In genomic region chr11:94420325-94420724, GRCm38 (mm10) we compare ENCODE assay signal across 10 mouse cellular contexts. TPM values are rescaled to one million over a fixed set of nuclear protein-coding genes. Genes with fewer than 3 reads are reported as not detected.
DNase-seq lines count a peak whose midpoint lies in the region; ATAC-seq lines count a peak whose summit lies in the region.
"Had no signal": no experiment of that assay in that cellular context is flagged by ENCODE, and none has a peak within 500 bp of the region (broad histone marks: within the 10 kb centered on the region; RNA-seq: fewer than 3 reads in every experiment).

No protein-coding gene starts in this region.

- H3K4me3 ChIP-seq in forebrain, embryonic 15.5 days, result no peak overlapping the region
- no peak overlapping the region for H3K4me3 ChIP-seq in forebrain, embryonic 11.5 days (ENCODE audit: low read depth, low read length)
- H3K4me3 ChIP-seq: embryonic facial prominence, embryonic 15.5 days; limb, embryonic 12.5 days had no signal

- peaks cover 21% of the 10 kb centered on the region for H3K4me1 ChIP-seq in forebrain, embryonic 15.5 days
- no peaks in the 10 kb centered on the region; the same call in 1 of the 2 replicates for H3K4me1 ChIP-seq in forebrain, embryonic 11.5 days (replicated peaks; ENCODE audit: control insufficient read depth, insufficient read depth, low read length)

- intact Hi-C loops in left cerebral cortex, postnatal 14 days (cut with DNase I), result loop anchor here (1.0 to 5.0 kb wide), 3 partner anchors 52 to 127 kb away; partner anchors contain the start of genes Cacna1g, Rsad1 and Spata20
- intact Hi-C loops in left cerebral cortex, postnatal 10 days (cut with DNase I), result loop anchor here (5.0 to 10.0 kb wide), 3 partner anchors 52 to 124 kb away; partner anchors contain the start of genes Cacna1g, Rsad1 and Spata20
- intact Hi-C loops in left cerebral cortex, postnatal 36 days (cut with DNase I), result loop anchor here (1.0 to 5.0 kb wide), 3 partner anchors 52 to 127 kb away; partner anchors contain the start of genes Cacna1g, Rsad1 and Spata20

- 27% methylated on average over 7 of the region's 7 CpGs for whole genome bisulfite sequencing in forebrain, embryonic 15.5 days
- 42% methylated on average over 7 of the region's 7 CpGs for WGBS in forebrain, embryonic 11.5 days

- no peak for ATAC-seq in forebrain, embryonic 15.5 days (replicated peaks)
- ATAC-seq in forebrain, embryonic 11.5 days (replicated peaks; ENCODE audit: low FRiP score), result no peak

- DNase-seq in forebrain, embryonic 11.5 days (ENCODE audit: low spot score), result no peak
- peak; percentile 58 to 61 for DNase-seq in left cerebral cortex, postnatal 14 days (ENCODE audit: low spot score in 2 of 2)
- DNase-seq in left cerebral cortex, postnatal 10 days (ENCODE audit: extremely low spot score in 1 of 2, low spot score in 2 of 2), result no peak
- DNase-seq in adrenal gland, postnatal 36 days, result peak; percentile 44 to 62
- DNase-seq in kidney, postnatal 14 days, result peak; percentile 69
- no peak for DNase-seq in spleen, postnatal 10 days (ENCODE audit: low spot score in 2 of 2)
- DNase-seq in left cerebral cortex, postnatal 36 days (ENCODE audit: low spot score in 2 of 2), result no peak

- no peaks in the 10 kb centered on the region for H3K27me3 ChIP-seq in forebrain, embryonic 15.5 days
- no peaks in the 10 kb centered on the region for H3K27me3 ChIP-seq in forebrain, embryonic 11.5 days (ENCODE audit: control insufficient read depth, insufficient read depth, low read length)
- H3K27me3 ChIP-seq: embryonic facial prominence, embryonic 15.5 days had no signal

- no peak overlapping the region for H3K9ac ChIP-seq in forebrain, embryonic 15.5 days (replicated peaks)
- no peak overlapping the region for H3K9ac ChIP-seq in forebrain, embryonic 11.5 days (ENCODE audit: low read length)
- H3K9ac ChIP-seq: embryonic facial prominence, embryonic 15.5 days; limb, embryonic 12.5 days had no signal

- peaks cover 2% of the 10 kb centered on the region; the same call in 1 of the 2 replicates for H3K36me3 ChIP-seq in forebrain, embryonic 15.5 days
- H3K36me3 ChIP-seq in forebrain, embryonic 11.5 days (ENCODE audit: control insufficient read depth, insufficient read depth, low read length), result no peaks in the 10 kb centered on the region

- H3K9me3 ChIP-seq in forebrain, embryonic 15.5 days, result no peaks in the 10 kb centered on the region
- H3K9me3 ChIP-seq in forebrain, embryonic 11.5 days (ENCODE audit: control insufficient read depth, low read length), result no peaks in the 10 kb centered on the region
- H3K9me3 ChIP-seq: embryonic facial prominence, embryonic 15.5 days; limb, embryonic 12.5 days had no signal

- peak overlapping the region; percentile 39; the same call in 1 of the 2 replicates for H3K27ac ChIP-seq in forebrain, embryonic 15.5 days (replicated peaks)
- no peak overlapping the region for H3K27ac ChIP-seq in forebrain, embryonic 11.5 days (ENCODE audit: low read depth, low read length)
- H3K27ac ChIP-seq: limb, embryonic 12.5 days had no signal

- no peak overlapping the region for H3K4me2 ChIP-seq in forebrain, embryonic 15.5 days (replicated peaks)
- H3K4me2 ChIP-seq in forebrain, embryonic 11.5 days (ENCODE audit: low read depth, low read length, severe bottlenecking), result no peak overlapping the region
- H3K4me2 ChIP-seq: embryonic facial prominence, embryonic 15.5 days; limb, embryonic 12.5 days had no signal

RNA-seq across cellular contexts. Expression of gene Abcc3, which starts 27.5 kb away (rescaled TPM):
- polyA plus RNA-seq in forebrain, embryonic 15.5 days (2015; fragmentation: Nextera tagmentation; extraction: Ambion mirVana), result 0.60 and 0.66 TPM in 2 replicates
- polyA plus RNA-seq in forebrain, embryonic 11.5 days (2014; fragmentation: Nextera tagmentation; extraction: Ambion mirVana), result 0.49 and 0.57 TPM in 2 replicates
- total RNA-seq in left cerebral cortex, postnatal 14 days (2021), result 1 to 10 TPM; 1.6 to 2.3 TPM
- 1 to 10 TPM; 1.6 to 2.1 TPM for total RNA-seq in left cerebral cortex, postnatal 10 days (2021)
- total RNA-seq in adrenal gland, postnatal 36 days (2021), result 1 to 10 TPM; 3.8 to 7.4 TPM
- 1 to 10 TPM; 2.0 to 3.0 TPM for total RNA-seq in left cerebral cortex, postnatal 36 days (2021)

RNA-seq across cellular contexts. Expression of gene Cacna1g, which starts 53.7 kb away (rescaled TPM):
- 6.8 and 9.2 TPM in 2 replicates for polyA plus RNA-seq in forebrain, embryonic 15.5 days (2015; fragmentation: Nextera tagmentation; extraction: Ambion mirVana)
- 13.0 and 17.4 TPM in 2 replicates for polyA plus RNA-seq in forebrain, embryonic 11.5 days (2014; fragmentation: Nextera tagmentation; extraction: Ambion mirVana)
- 100 to 1,000 TPM; 107 to 130 TPM for total RNA-seq in left cerebral cortex, postnatal 14 days (2021)
- 100 to 1,000 TPM; 143 to 151 TPM for total RNA-seq in left cerebral cortex, postnatal 10 days (2021)
- total RNA-seq in adrenal gland, postnatal 36 days (2021), result 1 to 10 TPM in 1 of 2 experiments, under 1 TPM in 1; 0.50 to 1.1 TPM
- total RNA-seq in left cerebral cortex, postnatal 36 days (2021), result 100 to 1,000 TPM in 1 of 2 experiments, 10 to 100 TPM in 1; 70.9 to 105 TPM

Comparison
In these comparisons a context has a peak if more than half of its experiments do, and no peak if none do; other contexts are left out.
1. DNase-seq: peak in left cerebral cortex, postnatal 14 days (2 of 2), adrenal gland, postnatal 36 days (2 of 2) and kidney, postnatal 14 days (single experiment); none in forebrain, embryonic 11.5 days (single experiment), left cerebral cortex, postnatal 10 days (0 of 2), spleen, postnatal 10 days (0 of 2) and left cerebral cortex, postnatal 36 days (0 of 2).
2. RNA of gene Cacna1g, which starts 53.7 kb away (total RNA-seq): 143 to 151 TPM in left cerebral cortex, postnatal 10 days, 107 to 130 TPM in left cerebral cortex, postnatal 14 days and 70.9 to 105 TPM in left cerebral cortex, postnatal 36 days; 0.50 to 1.1 TPM in adrenal gland, postnatal 36 days; every median in the first group is over 10 times any median in the second.